Mouse (Mus musculus): ENCODE measurements around the gene Ripor3. TPM values are rescaled to one million over a fixed set of nuclear protein-coding genes. Genes with fewer than 3 reads are reported as not detected.

Gene Ripor3
- polyA plus RNA-seq, 1 experiment from 2014 or later: 7.7 TPM

- peaks cover 20% of the 10 kb centered on the region for H3K4me1 ChIP-seq
- no peaks in the 10 kb centered on the region for H3K27me3 ChIP-seq
- 58% methylated on average over 12 of the region's 12 CpGs for WGBS
- H3K9ac ChIP-seq: 0 out of 2 replicates have a peak overlapping the region, but pooled peaks have one; percentile 21
- H3K27ac ChIP-seq: no peak overlapping the region; the same call in 1 of the 2 replicates
- H3K36me3 ChIP-seq: peaks cover 25% of the 10 kb centered on the region
- peaks cover 8% of the 10 kb centered on the region; the same call in 1 of the 2 replicates for H3K9me3 ChIP-seq
- no peak overlapping the region for H3K4me3 ChIP-seq
- H3K4me2 ChIP-seq: no peak overlapping the region
- no peak for ATAC-seq (ENCODE audit: insufficient number of reproducible peaks, insufficient read depth, low FRiP score, low TSS enrichment, low read depth)
These were observed 7.0 kb downstream of the Ripor3 start for GRCm38 (mm10) chr2:168003431-168003830.

GRCm38 (mm10) chr2:168002884-168003283, 7.5 kb downstream of the Ripor3 start:
- WGBS: 55% methylated on average over 2 of the region's 2 CpGs

GRCm38 (mm10) chr2:168002188-168002587, 8.2 kb downstream of the Ripor3 start:
- 54% methylated on average over 4 of the region's 4 CpGs for WGBS
- H3K27me3 ChIP-seq: no peaks in the 10 kb centered on the region
- peaks cover 25% of the 10 kb centered on the region for H3K36me3 ChIP-seq
- peaks cover 14% of the 10 kb centered on the region; the same call in 1 of the 2 replicates for H3K4me1 ChIP-seq
- H3K27ac ChIP-seq: peak overlapping the region; percentile 1; the same call in 1 of the 2 replicates
- no peak overlapping the region for H3K9ac ChIP-seq
- H3K4me3 ChIP-seq: no peak overlapping the region
- no peak overlapping the region for H3K4me2 ChIP-seq
- ATAC-seq (ENCODE audit: insufficient number of reproducible peaks, insufficient read depth, low FRiP score, low TSS enrichment, low read depth): no peak
- H3K9me3 ChIP-seq: peaks cover 8% of the 10 kb centered on the region; the same call in 1 of the 2 replicates

More at GRCm38 (mm10) chr2:168002884-168003283, 7.5 kb downstream of the Ripor3 start:
- H3K36me3 ChIP-seq: peaks cover 25% of the 10 kb centered on the region
- H3K4me1 ChIP-seq: peaks cover 16% of the 10 kb centered on the region; the same call in 1 of the 2 replicates
- no peaks in the 10 kb centered on the region for H3K27me3 ChIP-seq
- ATAC-seq (ENCODE audit: insufficient number of reproducible peaks, insufficient read depth, low FRiP score, low TSS enrichment, low read depth): no peak
- peaks cover 8% of the 10 kb centered on the region; the same call in 1 of the 2 replicates for H3K9me3 ChIP-seq
- no peak overlapping the region; the same call in 1 of the 2 replicates for H3K27ac ChIP-seq
- no peak overlapping the region for H3K4me2 ChIP-seq
- no peak overlapping the region for H3K4me3 ChIP-seq
- H3K9ac ChIP-seq: no peak overlapping the region

GRCm38 (mm10) chr2:167999145-167999743, 11.2 kb downstream of the Ripor3 start:
- WGBS: 53% methylated on average over 3 of the region's 3 CpGs
- no peak overlapping the region for H3K4me2 ChIP-seq
- peaks cover 8% of the 10 kb centered on the region; the same call in 1 of the 2 replicates for H3K9me3 ChIP-seq
- H3K36me3 ChIP-seq: peaks cover 25% of the 10 kb centered on the region
- no peaks in the 10 kb centered on the region for H3K27me3 ChIP-seq
- no peak overlapping the region for H3K4me3 ChIP-seq
- no peak overlapping the region for H3K27ac ChIP-seq
- H3K4me1 ChIP-seq: peaks cover 16% of the 10 kb centered on the region; the same call in 1 of the 2 replicates
- no peak for ATAC-seq (ENCODE audit: insufficient number of reproducible peaks, insufficient read depth, low FRiP score, low TSS enrichment, low read depth)
- no peak overlapping the region for H3K9ac ChIP-seq

GRCm38 (mm10) chr2:167997562-167997961, 12.9 kb downstream of the Ripor3 start:
- peaks cover 7% of the 10 kb centered on the region; the same call in 1 of the 2 replicates for H3K4me1 ChIP-seq
- no peak overlapping the region for H3K27ac ChIP-seq
- no peak overlapping the region for H3K4me2 ChIP-seq
- 72% methylated on average over 3 of the region's 3 CpGs for WGBS
- peaks cover 28% of the 10 kb centered on the region for H3K36me3 ChIP-seq
- no peaks in the 10 kb centered on the region for H3K27me3 ChIP-seq
- ATAC-seq (ENCODE audit: insufficient number of reproducible peaks, insufficient read depth, low FRiP score, low TSS enrichment, low read depth): no peak
- H3K9ac ChIP-seq: no peak overlapping the region
- H3K9me3 ChIP-seq: peaks cover 8% of the 10 kb centered on the region; the same call in 1 of the 2 replicates
- H3K4me3 ChIP-seq: no peak overlapping the region

GRCm38 (mm10) chr2:167996672-167997215, 13.7 kb downstream of the Ripor3 start:
- no peaks in the 10 kb centered on the region for H3K27me3 ChIP-seq
- no peak for ATAC-seq (ENCODE audit: insufficient number of reproducible peaks, insufficient read depth, low FRiP score, low TSS enrichment, low read depth)
- H3K4me2 ChIP-seq: no peak overlapping the region
- 41% methylated on average over 8 of the region's 8 CpGs for WGBS
- 0 out of 2 replicates have a peak overlapping the region, but pooled peaks have one; percentile 21 for H3K9ac ChIP-seq
- H3K9me3 ChIP-seq: peaks cover 8% of the 10 kb centered on the region; the same call in 1 of the 2 replicates
- H3K4me1 ChIP-seq: peaks cover 7% of the 10 kb centered on the region; the same call in 1 of the 2 replicates
- H3K36me3 ChIP-seq: peaks cover 24% of the 10 kb centered on the region
- no peak overlapping the region for H3K4me3 ChIP-seq
- peak overlapping the region; percentile 57; the same call in 1 of the 2 replicates for H3K27ac ChIP-seq

- Histone ChIP-seq H3K9me3 (peaks cover 8% of the 10 kb centered on the region; the same call in 1 of the 2 replicates), H3K4me2 (no peak overlapping the region), H3K27me3 (no peaks in the 10 kb centered on the region), H3K4me1 (peaks cover 7% of the 10 kb centered on the region; the same call in 1 of the 2 replicates), H3K9ac (0 out of 2 replicates have a peak overlapping the region, but pooled peaks have one; percentile 21), H3K27ac (no peak overlapping the region), H3K4me3 (no peak overlapping the region), H3K36me3 (peaks cover 18% of the 10 kb centered on the region)
- ATAC-seq (ENCODE audit: insufficient number of reproducible peaks, insufficient read depth, low FRiP score, low TSS enrichment, low read depth): no peak
- WGBS: 58% methylated on average over 19 of the region's 19 CpGs
These were observed 14.4 kb downstream of the Ripor3 start for GRCm38 (mm10) chr2:167995870-167996635.

GRCm38 (mm10) chr2:167993260-167993659, 17.2 kb downstream of the Ripor3 start:
- 65% methylated on average over 13 of the region's 13 CpGs for WGBS
- Histone ChIP-seq H3K27me3 (no peaks in the 10 kb centered on the region), H3K4me3 (no peak overlapping the region), H3K27ac (no peak overlapping the region), H3K36me3 (peaks cover 4% of the 10 kb centered on the region; the same call in 1 of the 2 replicates), H3K9ac (no peak overlapping the region), H3K4me2 (no peak overlapping the region), H3K9me3 (no peaks in the 10 kb centered on the region), H3K4me1 (peaks cover 22% of the 10 kb centered on the region)
- ATAC-seq (ENCODE audit: insufficient number of reproducible peaks, insufficient read depth, low FRiP score, low TSS enrichment, low read depth): no peak

- peaks cover 4% of the 10 kb centered on the region; the same call in 1 of the 2 replicates for H3K36me3 ChIP-seq
- no peaks in the 10 kb centered on the region for H3K27me3 ChIP-seq
- H3K4me1 ChIP-seq: peaks cover 30% of the 10 kb centered on the region
- ATAC-seq (ENCODE audit: insufficient number of reproducible peaks, insufficient read depth, low FRiP score, low TSS enrichment, low read depth): peak; percentile 62; the same call in 1 of the 2 replicates
- H3K4me2 ChIP-seq: peak overlapping the region; percentile 18
- 51% methylated on average over 14 of the region's 14 CpGs for WGBS
- H3K27ac ChIP-seq: peak overlapping the region; percentile 68
- no peaks in the 10 kb centered on the region for H3K9me3 ChIP-seq
- no peak overlapping the region for H3K4me3 ChIP-seq
- H3K9ac ChIP-seq: peak overlapping the region; percentile 44
These were observed 21.1 kb downstream of the Ripor3 start for GRCm38 (mm10) chr2:167989310-167989709.

GRCm38 (mm10) chr2:167987640-167988039, 22.8 kb downstream of the Ripor3 start:
- peak overlapping the region; percentile 27; the same call in 1 of the 2 replicates for H3K9ac ChIP-seq
- H3K4me2 ChIP-seq: peak overlapping the region; percentile 7; the same call in 1 of the 2 replicates
- WGBS: 48% methylated on average over 12 of the region's 12 CpGs
- peaks cover 2% of the 10 kb centered on the region; the same call in 1 of the 2 replicates for H3K36me3 ChIP-seq
- H3K4me1 ChIP-seq: peaks cover 30% of the 10 kb centered on the region
- H3K27ac ChIP-seq: peak overlapping the region; percentile 48; the same call in 1 of the 2 replicates
- H3K9me3 ChIP-seq: no peaks in the 10 kb centered on the region
- no peaks in the 10 kb centered on the region for H3K27me3 ChIP-seq
- no peak for ATAC-seq (ENCODE audit: insufficient number of reproducible peaks, insufficient read depth, low FRiP score, low TSS enrichment, low read depth)
- H3K4me3 ChIP-seq: no peak overlapping the region

GRCm38 (mm10) chr2:167986762-167987161, 23.7 kb downstream of the Ripor3 start:
- no peak overlapping the region for H3K27ac ChIP-seq

More at GRCm38 (mm10) chr2:167986762-167987161, 23.7 kb downstream of the Ripor3 start:
- Histone ChIP-seq H3K4me3 (no peak overlapping the region), H3K27me3 (no peaks in the 10 kb centered on the region), H3K4me1 (peaks cover 30% of the 10 kb centered on the region), H3K9ac (no peak overlapping the region), H3K36me3 (no peaks in the 10 kb centered on the region), H3K4me2 (no peak overlapping the region), H3K9me3 (no peaks in the 10 kb centered on the region)
- 17% methylated on average over 7 of the region's 7 CpGs for WGBS
- no peak for ATAC-seq (ENCODE audit: insufficient number of reproducible peaks, insufficient read depth, low FRiP score, low TSS enrichment, low read depth)
